Mouse (Mus musculus): ENCODE results near the gene Slc9b2. TPM values are rescaled to one million over a fixed set of nuclear protein-coding genes. Genes with fewer than 3 reads are reported as not detected.

Slc9b2 gene
- polyA plus RNA-seq, 1 experiment from 2014 or later = 0.51 TPM

DNA sequence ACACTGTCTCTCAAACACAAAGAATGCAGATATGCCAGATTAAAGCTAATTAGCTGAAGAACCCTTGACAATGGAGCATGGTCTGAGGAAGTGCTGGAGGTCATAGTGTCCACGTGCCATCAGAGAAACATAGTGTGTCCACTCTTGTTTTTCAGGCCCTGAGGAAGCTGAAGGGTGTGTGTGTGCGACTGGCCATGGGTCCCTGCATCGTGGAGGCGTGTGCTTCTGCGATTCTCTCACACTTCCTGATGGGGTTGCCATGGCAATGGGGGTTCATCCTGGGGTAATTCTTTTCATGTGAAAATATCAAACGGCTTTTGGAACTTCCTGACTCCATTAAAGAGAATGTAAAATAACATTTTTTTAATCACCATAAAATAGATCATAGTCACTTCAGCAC, 16.9 kb downstream of the Slc9b2 start:
- Histone ChIP-seq H3K4me1 (ENCODE audit: control insufficient read depth, insufficient read depth, low read length) (no peaks in the 10 kb centered on the region), H3K4me3 (ENCODE audit: low read length) (no peak overlapping the region), H3K9me3 (replicated peaks; ENCODE audit: control insufficient read depth, low read length) (no peaks in the 10 kb centered on the region), H3K4me2 (ENCODE audit: low read depth, low read length) (no peak overlapping the region), H3K27me3 (ENCODE audit: control insufficient read depth, insufficient read depth, low read length) (no peaks in the 10 kb centered on the region), H3K36me3 (ENCODE audit: control insufficient read depth, insufficient read depth) (no peaks in the 10 kb centered on the region), H3K27ac (ENCODE audit: low read length) (no peak overlapping the region), H3K9ac (ENCODE audit: low read length) (no peak overlapping the region)
- 66% methylated on average over 6 of the region's 6 CpGs for WGBS
- no peak for ATAC-seq (replicated peaks; ENCODE audit: extremely low read depth, insufficient read depth, low FRiP score)

DNA sequence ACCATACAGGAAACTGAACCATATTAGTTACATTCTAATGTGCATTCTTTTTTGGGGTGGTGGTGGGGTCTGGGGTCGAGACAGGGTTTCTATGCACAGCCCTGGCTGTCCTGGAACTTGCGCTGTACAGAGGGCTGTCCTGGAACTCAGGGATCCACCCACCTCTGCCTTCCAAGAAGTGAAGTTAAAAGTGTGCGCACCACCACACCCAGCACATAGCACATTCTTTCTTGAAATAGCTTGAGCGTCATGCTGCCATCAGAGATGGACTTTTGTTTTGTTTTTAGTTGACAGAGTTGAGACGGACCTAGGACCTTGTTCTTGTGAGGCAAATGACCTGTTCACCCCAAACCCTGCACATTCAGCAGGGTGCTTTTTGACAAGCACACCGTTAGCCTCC, 19.7 kb downstream of the Slc9b2 start:
- H3K36me3 ChIP-seq (ENCODE audit: control insufficient read depth, insufficient read depth) = no peaks in the 10 kb centered on the region
- no peaks in the 10 kb centered on the region for H3K4me1 ChIP-seq (ENCODE audit: control insufficient read depth, insufficient read depth, low read length)
- no peaks in the 10 kb centered on the region for H3K9me3 ChIP-seq (replicated peaks; ENCODE audit: control insufficient read depth, low read length)
- no peak for ATAC-seq (replicated peaks; ENCODE audit: extremely low read depth, insufficient read depth, low FRiP score)
- H3K4me3 ChIP-seq (ENCODE audit: low read length) = no peak overlapping the region
- no peak overlapping the region for H3K4me2 ChIP-seq (ENCODE audit: low read depth, low read length)
- WGBS = 59% methylated on average over 6 of the region's 6 CpGs
- no peaks in the 10 kb centered on the region for H3K27me3 ChIP-seq (ENCODE audit: control insufficient read depth, insufficient read depth, low read length)
- no peak overlapping the region for H3K27ac ChIP-seq (ENCODE audit: low read length)
- no peak overlapping the region for H3K9ac ChIP-seq (ENCODE audit: low read length)

- H3K36me3 ChIP-seq (ENCODE audit: control insufficient read depth, insufficient read depth) = no peaks in the 10 kb centered on the region
- no peak overlapping the region for H3K9ac ChIP-seq (ENCODE audit: low read length)
- no peak overlapping the region for H3K27ac ChIP-seq (ENCODE audit: low read length)
- no peaks in the 10 kb centered on the region for H3K9me3 ChIP-seq (replicated peaks; ENCODE audit: control insufficient read depth, low read length)
- 54% methylated on average over 2 of the region's 2 CpGs for WGBS
- no peaks in the 10 kb centered on the region for H3K4me1 ChIP-seq (ENCODE audit: control insufficient read depth, insufficient read depth, low read length)
- H3K4me2 ChIP-seq (ENCODE audit: low read depth, low read length) = no peak overlapping the region
- H3K27me3 ChIP-seq (ENCODE audit: control insufficient read depth, insufficient read depth, low read length) = no peaks in the 10 kb centered on the region
- H3K4me3 ChIP-seq (ENCODE audit: low read length) = no peak overlapping the region
- no peak for ATAC-seq (replicated peaks; ENCODE audit: extremely low read depth, insufficient read depth, low FRiP score)
Observed at GRCm38 (mm10) chr3:135327601-135328000, 20.1 kb downstream of the Slc9b2 start.

- Histone ChIP-seq H3K27ac (ENCODE audit: low read length) (no peak overlapping the region), H3K36me3 (ENCODE audit: control insufficient read depth, insufficient read depth) (no peaks in the 10 kb centered on the region), H3K27me3 (ENCODE audit: control insufficient read depth, insufficient read depth, low read length) (no peaks in the 10 kb centered on the region), H3K9ac (ENCODE audit: low read length) (no peak overlapping the region), H3K4me2 (ENCODE audit: low read depth, low read length) (no peak overlapping the region), H3K4me1 (ENCODE audit: control insufficient read depth, insufficient read depth, low read length) (no peaks in the 10 kb centered on the region), H3K9me3 (replicated peaks; ENCODE audit: control insufficient read depth, low read length) (no peaks in the 10 kb centered on the region), H3K4me3 (ENCODE audit: low read length) (no peak overlapping the region)
- 44% methylated on average over 3 of the region's 3 CpGs for WGBS
- no peak for ATAC-seq (replicated peaks; ENCODE audit: extremely low read depth, insufficient read depth, low FRiP score)
Observed at GRCm38 (mm10) chr3:135328560-135328959, 21.1 kb downstream of the Slc9b2 start.

- no peak for ATAC-seq (replicated peaks; ENCODE audit: extremely low read depth, insufficient read depth, low FRiP score)
- Histone ChIP-seq H3K9me3 (replicated peaks; ENCODE audit: control insufficient read depth, low read length) (no peaks in the 10 kb centered on the region), H3K27ac (ENCODE audit: low read length) (no peak overlapping the region), H3K9ac (ENCODE audit: low read length) (no peak overlapping the region), H3K27me3 (ENCODE audit: control insufficient read depth, insufficient read depth, low read length) (no peaks in the 10 kb centered on the region), H3K4me2 (ENCODE audit: low read depth, low read length) (no peak overlapping the region), H3K4me1 (ENCODE audit: control insufficient read depth, insufficient read depth, low read length) (no peaks in the 10 kb centered on the region), H3K36me3 (ENCODE audit: control insufficient read depth, insufficient read depth) (no peaks in the 10 kb centered on the region), H3K4me3 (ENCODE audit: low read length) (no peak overlapping the region)
Observed at GRCm38 (mm10) chr3:135332691-135333090, 25.2 kb downstream of the Slc9b2 start.

DNA sequence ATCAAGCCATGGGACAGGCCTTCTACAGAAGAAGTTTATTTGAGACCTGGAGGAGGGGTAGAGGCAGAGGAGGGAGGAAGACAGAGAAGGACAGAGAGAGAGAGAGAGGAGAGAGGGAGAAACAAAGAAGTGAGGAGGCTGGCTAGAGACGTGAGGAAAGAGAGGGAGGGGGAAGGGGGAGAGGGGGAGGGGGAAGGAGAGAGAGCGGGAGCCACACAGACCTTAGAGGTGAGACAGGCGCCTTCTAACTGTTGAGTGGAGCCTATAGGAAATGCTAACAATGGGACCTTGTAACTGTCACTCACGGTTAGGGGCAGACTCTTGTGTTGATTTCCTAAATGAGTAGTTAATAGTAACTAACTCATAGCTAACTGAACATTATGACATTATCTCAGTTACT, 26.3 kb downstream of the Slc9b2 start:
- no peaks in the 10 kb centered on the region for H3K9me3 ChIP-seq (replicated peaks; ENCODE audit: control insufficient read depth, low read length)

DNA sequence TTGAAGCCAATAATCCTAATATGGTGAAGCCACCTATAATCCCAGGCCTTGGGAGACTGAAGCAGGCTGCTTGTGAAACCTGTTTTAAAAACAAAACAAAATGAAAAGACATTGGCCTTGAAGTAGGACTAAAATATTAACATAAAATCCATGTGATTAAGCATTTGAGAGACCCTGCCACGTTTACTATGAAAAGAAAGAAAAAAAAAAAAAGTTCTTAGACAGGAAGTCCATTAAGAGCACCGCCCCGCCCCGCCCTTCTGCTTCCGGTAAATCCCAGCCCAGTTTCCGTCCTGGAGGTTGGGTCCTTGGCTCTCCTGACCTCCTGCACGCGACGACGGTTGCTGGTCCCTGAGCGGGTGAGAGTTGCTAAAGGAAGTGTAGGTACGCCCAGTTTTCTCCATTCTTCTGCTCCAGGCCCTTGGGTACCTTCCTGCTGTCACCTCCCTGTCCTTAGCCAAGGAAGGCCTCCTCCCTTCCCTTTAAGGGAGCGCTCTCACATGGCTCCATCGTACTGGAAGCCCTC, 40.3 kb downstream of the Slc9b2 start, which contains the start of gene Slc9b1:
Gene Slc9b1, plus strand, starts transcription at position 291 of the 526 bp plus-strand sequence.
- no peaks in the 10 kb centered on the region for H3K4me1 ChIP-seq (ENCODE audit: control insufficient read depth, insufficient read depth, low read length)
- H3K9ac ChIP-seq (ENCODE audit: low read length) = no peak within 1 kb of the TSS
- H3K27me3 ChIP-seq (ENCODE audit: control insufficient read depth, insufficient read depth, low read length) = no peaks in the 10 kb centered on the region
- no peak for ATAC-seq (replicated peaks; ENCODE audit: extremely low read depth, insufficient read depth, low FRiP score)
- H3K9me3 ChIP-seq (replicated peaks; ENCODE audit: control insufficient read depth, low read length) = no peaks in the 10 kb centered on the region
- no peaks in the 10 kb centered on the region for H3K36me3 ChIP-seq (ENCODE audit: control insufficient read depth, insufficient read depth)
- WGBS = 68% methylated on average over 14 of the region's 14 CpGs
- no peak within 1 kb of the TSS for H3K27ac ChIP-seq (ENCODE audit: low read length)
- H3K4me3 ChIP-seq (ENCODE audit: low read length) = no peak within 1 kb of the TSS
- H3K4me2 ChIP-seq (ENCODE audit: low read depth, low read length) = no peak within 1 kb of the TSS

More for the DNA sequence above, 26.3 kb downstream of the Slc9b2 start:
- no peak overlapping the region for H3K4me3 ChIP-seq (ENCODE audit: low read length)
- H3K4me1 ChIP-seq (ENCODE audit: control insufficient read depth, insufficient read depth, low read length) = no peaks in the 10 kb centered on the region
- no peak overlapping the region for H3K9ac ChIP-seq (ENCODE audit: low read length)
- H3K36me3 ChIP-seq (ENCODE audit: control insufficient read depth, insufficient read depth) = no peaks in the 10 kb centered on the region
- H3K27me3 ChIP-seq (ENCODE audit: control insufficient read depth, insufficient read depth, low read length) = no peaks in the 10 kb centered on the region
- 42% methylated on average over 4 of the region's 4 CpGs for WGBS
- H3K27ac ChIP-seq (ENCODE audit: low read length) = no peak overlapping the region
- H3K4me2 ChIP-seq (ENCODE audit: low read depth, low read length) = no peak overlapping the region
- ATAC-seq (replicated peaks; ENCODE audit: extremely low read depth, insufficient read depth, low FRiP score) = no peak

- Histone ChIP-seq H3K27me3 (ENCODE audit: control insufficient read depth, insufficient read depth, low read length) (no peaks in the 10 kb centered on the region), H3K36me3 (ENCODE audit: control insufficient read depth, insufficient read depth) (no peaks in the 10 kb centered on the region), H3K9me3 (replicated peaks; ENCODE audit: control insufficient read depth, low read length) (no peaks in the 10 kb centered on the region), H3K4me2 (ENCODE audit: low read depth, low read length) (no peak overlapping the region), H3K4me3 (ENCODE audit: low read length) (no peak overlapping the region), H3K9ac (ENCODE audit: low read length) (no peak overlapping the region), H3K27ac (ENCODE audit: low read length) (no peak overlapping the region), H3K4me1 (ENCODE audit: control insufficient read depth, insufficient read depth, low read length) (no peaks in the 10 kb centered on the region)
- no peak for ATAC-seq (replicated peaks; ENCODE audit: extremely low read depth, insufficient read depth, low FRiP score)
Observed at GRCm38 (mm10) chr3:135349022-135349421, 41.5 kb downstream of the Slc9b2 start.

DNA sequence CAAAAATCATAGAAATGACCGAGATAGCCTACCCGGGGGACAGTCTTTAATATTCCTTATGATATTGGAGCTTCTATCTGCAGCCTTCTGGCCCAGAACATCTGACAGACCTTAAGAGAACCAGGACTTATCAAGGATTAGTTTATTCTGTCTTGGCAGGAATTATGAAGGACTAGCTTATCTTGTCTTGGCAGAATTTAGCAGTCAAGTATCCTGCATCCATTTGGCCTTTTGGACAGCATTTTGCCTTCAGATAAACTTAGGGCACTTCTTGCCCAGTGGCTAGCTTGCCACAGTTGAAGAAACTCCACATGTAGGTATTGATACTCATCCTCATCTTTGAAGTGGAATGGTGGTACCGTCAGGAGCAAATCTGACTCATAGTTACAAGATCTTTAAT, 44.4 kb downstream of the Slc9b2 start:
- H3K4me3 ChIP-seq (ENCODE audit: low read length) = no peak overlapping the region
- WGBS = 84% methylated on average over 3 of the region's 3 CpGs
- no peaks in the 10 kb centered on the region for H3K27me3 ChIP-seq (ENCODE audit: control insufficient read depth, insufficient read depth, low read length)
- no peaks in the 10 kb centered on the region for H3K36me3 ChIP-seq (ENCODE audit: control insufficient read depth, insufficient read depth)
- H3K27ac ChIP-seq (ENCODE audit: low read length) = no peak overlapping the region
- H3K4me1 ChIP-seq (ENCODE audit: control insufficient read depth, insufficient read depth, low read length) = no peaks in the 10 kb centered on the region
- H3K9ac ChIP-seq (ENCODE audit: low read length) = no peak overlapping the region
- no peaks in the 10 kb centered on the region for H3K9me3 ChIP-seq (replicated peaks; ENCODE audit: control insufficient read depth, low read length)
- ATAC-seq (replicated peaks; ENCODE audit: extremely low read depth, insufficient read depth, low FRiP score) = no peak
- no peak overlapping the region for H3K4me2 ChIP-seq (ENCODE audit: low read depth, low read length)

- no peak overlapping the region for H3K4me2 ChIP-seq (ENCODE audit: low read depth, low read length)
- 83% methylated on average over 4 of the region's 4 CpGs for WGBS
- ATAC-seq (replicated peaks; ENCODE audit: extremely low read depth, insufficient read depth, low FRiP score) = no peak
- H3K4me3 ChIP-seq (ENCODE audit: low read length) = no peak overlapping the region
- no peaks in the 10 kb centered on the region for H3K27me3 ChIP-seq (ENCODE audit: control insufficient read depth, insufficient read depth, low read length)
- H3K9me3 ChIP-seq (replicated peaks; ENCODE audit: control insufficient read depth, low read length) = no peaks in the 10 kb centered on the region
- no peaks in the 10 kb centered on the region for H3K36me3 ChIP-seq (ENCODE audit: control insufficient read depth, insufficient read depth)
- no peak overlapping the region for H3K9ac ChIP-seq (ENCODE audit: low read length)
- no peak overlapping the region for H3K27ac ChIP-seq (ENCODE audit: low read length)
- H3K4me1 ChIP-seq (ENCODE audit: control insufficient read depth, insufficient read depth, low read length) = no peaks in the 10 kb centered on the region
Observed at GRCm38 (mm10) chr3:135357394-135357793, 49.9 kb downstream of the Slc9b2 start.

Measured in heart, embryonic 16.5 days (tissue).